Comparison of ENCODE assay signal across 8 mouse cellular contexts in the genomic region with DNA sequence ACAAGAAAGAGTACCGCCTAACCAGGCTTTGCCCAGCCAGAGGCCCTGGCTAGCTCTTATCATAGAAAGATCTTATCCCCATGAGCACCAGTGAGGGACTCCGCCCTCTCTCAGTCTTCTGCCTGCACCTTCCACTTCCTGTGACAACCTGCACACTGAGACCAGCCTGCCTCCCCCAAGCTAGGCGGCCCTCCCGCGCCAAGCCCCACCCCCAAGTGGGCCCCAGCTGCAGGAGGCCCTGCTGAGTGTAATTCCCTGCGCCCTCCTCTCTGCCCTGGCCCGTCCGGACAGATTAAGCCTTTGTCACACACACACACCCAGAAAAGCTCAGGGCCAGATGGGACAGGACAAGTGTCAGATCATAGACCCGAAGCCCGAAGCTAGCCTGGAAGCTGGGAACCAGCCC. TPM values are rescaled to one million over a fixed set of nuclear protein-coding genes. Genes with fewer than 3 reads are reported as not detected.
DNase-seq lines count a peak whose midpoint lies in the region; ATAC-seq and TF ChIP-seq lines count a peak whose summit lies in the region.
"Had no signal": no experiment of that assay in that cellular context is flagged by ENCODE, and none has a peak within 500 bp of the region (broad histone marks: within the 10 kb centered on the region; RNA-seq: fewer than 3 reads in every experiment).

No protein-coding gene starts in this region.

- H3K27me3 ChIP-seq in midbrain, embryonic 10.5 days (ENCODE audit: low read depth, poor library complexity, severe bottlenecking), result peaks cover 63% of the 10 kb centered on the region
- H3K27me3 ChIP-seq in midbrain, embryonic 16.5 days (ENCODE audit: control insufficient read depth, insufficient read depth, low read depth, low read length), result no peaks in the 10 kb centered on the region
- peaks cover 3% of the 10 kb centered on the region; the same call in 1 of the 2 replicates for H3K27me3 ChIP-seq in intestine, embryonic 15.5 days (replicated peaks)
- H3K27me3 ChIP-seq in midbrain, postnatal 0 days (ENCODE audit: insufficient read depth, low read length), result no peaks in the 10 kb centered on the region

- H3K9ac ChIP-seq in midbrain, embryonic 16.5 days (ENCODE audit: low read depth, low read length), result no peak overlapping the region
- 0 out of 2 replicates have a peak overlapping the region, but pooled peaks have one; percentile 17 for H3K9ac ChIP-seq in intestine, embryonic 15.5 days
- no peak overlapping the region for H3K9ac ChIP-seq in midbrain, postnatal 0 days (replicated peaks; ENCODE audit: low read length, poor library complexity, severe bottlenecking)

- 6% methylated on average over 10 of the region's 10 CpGs for WGBS in midbrain, embryonic 10.5 days
- 15% methylated on average over 10 of the region's 10 CpGs for WGBS in midbrain, embryonic 16.5 days
- WGBS in intestine, embryonic 15.5 days, result 10% methylated on average over 10 of the region's 10 CpGs
- 17% methylated on average over 10 of the region's 10 CpGs for WGBS in midbrain, postnatal 0 days

- no peak for TF ChIP-seq CTCF in midbrain, postnatal 0 days (IDR thresholded peaks at IDR 0.05)

- peak overlapping the region; percentile 96 for H3K27ac ChIP-seq in midbrain, embryonic 10.5 days (replicated peaks)
- no peak overlapping the region for H3K27ac ChIP-seq in midbrain, embryonic 16.5 days (ENCODE audit: low read length)
- peak overlapping the region; percentile 85 for H3K27ac ChIP-seq in intestine, embryonic 15.5 days
- no peak overlapping the region for H3K27ac ChIP-seq in midbrain, postnatal 0 days (ENCODE audit: low read depth, low read length)

- peak; percentile 59 for DNase-seq in midbrain, embryonic 10.5 days (ENCODE audit: low spot score)
- peak; percentile 45 for DNase-seq in embryo, embryonic 10.5 days (ENCODE audit: low spot score)
- DNase-seq in midbrain, postnatal 0 days (ENCODE audit: low spot score), result no peak
- DNase-seq in urinary bladder, postnatal 14 days (ENCODE audit: low spot score), result peak; percentile 70
- no peak for DNase-seq in frontal cortex, postnatal 25 days (ENCODE audit: low spot score in 2 of 2)

- no peak overlapping the region for H3K4me2 ChIP-seq in midbrain, embryonic 16.5 days (ENCODE audit: low read length)
- peak overlapping the region; percentile 33 for H3K4me2 ChIP-seq in intestine, embryonic 15.5 days (replicated peaks)
- peak overlapping the region; percentile 95; the same call in 1 of the 2 replicates for H3K4me2 ChIP-seq in midbrain, postnatal 0 days (ENCODE audit: low read depth, low read length, poor library complexity, severe bottlenecking)

- H3K36me3 ChIP-seq in midbrain, embryonic 10.5 days, result no peaks in the 10 kb centered on the region
- H3K36me3 ChIP-seq in midbrain, embryonic 16.5 days (ENCODE audit: control insufficient read depth, insufficient read depth, low read length), result no peaks in the 10 kb centered on the region
- no peaks in the 10 kb centered on the region for H3K36me3 ChIP-seq in intestine, embryonic 15.5 days
- no peaks in the 10 kb centered on the region for H3K36me3 ChIP-seq in midbrain, postnatal 0 days (ENCODE audit: insufficient read depth, low read length)

- H3K4me3 ChIP-seq in midbrain, embryonic 10.5 days, result peak overlapping the region; percentile 84; the same call in 1 of the 2 replicates
- no peak overlapping the region for H3K4me3 ChIP-seq in midbrain, embryonic 16.5 days (ENCODE audit: low read depth, low read length)
- H3K4me3 ChIP-seq in intestine, embryonic 15.5 days (replicated peaks), result no peak overlapping the region
- H3K4me3 ChIP-seq in midbrain, postnatal 0 days (ENCODE audit: low read depth, low read length), result no peak overlapping the region

- H3K4me1 ChIP-seq in midbrain, embryonic 10.5 days, result peaks cover 96% of the 10 kb centered on the region
- peaks cover 44% of the 10 kb centered on the region for H3K4me1 ChIP-seq in midbrain, embryonic 16.5 days (ENCODE audit: control insufficient read depth, insufficient read depth, low read length)
- H3K4me1 ChIP-seq in intestine, embryonic 15.5 days (replicated peaks), result peaks cover 68% of the 10 kb centered on the region
- H3K4me1 ChIP-seq in midbrain, postnatal 0 days (ENCODE audit: insufficient read depth, low read length), result peaks cover 2% of the 10 kb centered on the region; the same call in 1 of the 2 replicates

- no peak for ATAC-seq in midbrain, embryonic 16.5 days
- ATAC-seq in intestine, embryonic 15.5 days, result peak; percentile 73
- no peak for ATAC-seq in midbrain, postnatal 0 days (ENCODE audit: low FRiP score)

- no peaks in the 10 kb centered on the region for H3K9me3 ChIP-seq in midbrain, embryonic 10.5 days (replicated peaks)
- no peaks in the 10 kb centered on the region for H3K9me3 ChIP-seq in midbrain, embryonic 16.5 days (replicated peaks; ENCODE audit: control insufficient read depth, low read length, poor library complexity, severe bottlenecking)
- H3K9me3 ChIP-seq in intestine, embryonic 15.5 days, result no peaks in the 10 kb centered on the region
- no peaks in the 10 kb centered on the region for H3K9me3 ChIP-seq in midbrain, postnatal 0 days (ENCODE audit: low read length)

RNA-seq across cellular contexts. Expression of a gene that starts 3.9 kb away (rescaled TPM):
- 12.8 and 16.8 TPM in 2 replicates for polyA plus RNA-seq in midbrain, embryonic 10.5 days (2016; fragmentation: Nextera tagmentation; extraction: Ambion mirVana)
- polyA plus RNA-seq in midbrain, embryonic 16.5 days (2015; fragmentation: Nextera tagmentation; extraction: Ambion mirVana), result 39.9 and 47.5 TPM in 2 replicates
- 25.6 and 27.1 TPM in 2 replicates for polyA plus RNA-seq in intestine, embryonic 15.5 days (2015; fragmentation: Nextera tagmentation; extraction: Ambion mirVana)
- total RNA-seq in midbrain, postnatal 0 days (2014; rRNA removed), result 73.1 and 97.7 TPM in 2 replicates
- polyA plus RNA-seq in midbrain, postnatal 0 days (2015; fragmentation: Nextera tagmentation; extraction: Ambion mirVana), result 24.4 and 26.4 TPM in 2 replicates

RNA-seq across cellular contexts. Expression of a gene that starts 33.3 kb away (rescaled TPM):
- polyA plus RNA-seq in midbrain, embryonic 10.5 days (2016; fragmentation: Nextera tagmentation; extraction: Ambion mirVana), result not detected in 2 replicates
- polyA plus RNA-seq in midbrain, embryonic 16.5 days (2015; fragmentation: Nextera tagmentation; extraction: Ambion mirVana), result not detected in 2 replicates
- not detected in 2 replicates for polyA plus RNA-seq in intestine, embryonic 15.5 days (2015; fragmentation: Nextera tagmentation; extraction: Ambion mirVana)
- total RNA-seq in midbrain, postnatal 0 days (2014; rRNA removed), result not detected in 2 replicates
- not detected in 2 replicates for polyA plus RNA-seq in midbrain, postnatal 0 days (2015; fragmentation: Nextera tagmentation; extraction: Ambion mirVana)
- polyA plus RNA-seq: spleen, adult 2 months had no signal

Comparison
In these comparisons a context has a peak if more than half of its experiments do, and no peak if none do; other contexts are left out.
1. DNase-seq: peak in midbrain, embryonic 10.5 days (single experiment), embryo, embryonic 10.5 days (single experiment) and urinary bladder, postnatal 14 days (single experiment); none in midbrain, postnatal 0 days (single experiment) and frontal cortex, postnatal 25 days (0 of 2).
2. H3K27ac ChIP-seq: peak in midbrain, embryonic 10.5 days (single experiment) and intestine, embryonic 15.5 days (single experiment); none in midbrain, embryonic 16.5 days (single experiment) and midbrain, postnatal 0 days (single experiment).